Mouse (Mus musculus) right cerebral cortex, postnatal 25 days (tissue): ENCODE results near the gene Nhp2.
"Not testable (repeated sequence)": the region's sequence is repeated elsewhere in the genome, so short reads cannot be mapped to it uniquely, and the experiment has no call there.

Experiments
- DNase-seq: peaks from one replicate; pipeline ENCODE4 v3.0.0; 2022

Nhp2 gene

DNA sequence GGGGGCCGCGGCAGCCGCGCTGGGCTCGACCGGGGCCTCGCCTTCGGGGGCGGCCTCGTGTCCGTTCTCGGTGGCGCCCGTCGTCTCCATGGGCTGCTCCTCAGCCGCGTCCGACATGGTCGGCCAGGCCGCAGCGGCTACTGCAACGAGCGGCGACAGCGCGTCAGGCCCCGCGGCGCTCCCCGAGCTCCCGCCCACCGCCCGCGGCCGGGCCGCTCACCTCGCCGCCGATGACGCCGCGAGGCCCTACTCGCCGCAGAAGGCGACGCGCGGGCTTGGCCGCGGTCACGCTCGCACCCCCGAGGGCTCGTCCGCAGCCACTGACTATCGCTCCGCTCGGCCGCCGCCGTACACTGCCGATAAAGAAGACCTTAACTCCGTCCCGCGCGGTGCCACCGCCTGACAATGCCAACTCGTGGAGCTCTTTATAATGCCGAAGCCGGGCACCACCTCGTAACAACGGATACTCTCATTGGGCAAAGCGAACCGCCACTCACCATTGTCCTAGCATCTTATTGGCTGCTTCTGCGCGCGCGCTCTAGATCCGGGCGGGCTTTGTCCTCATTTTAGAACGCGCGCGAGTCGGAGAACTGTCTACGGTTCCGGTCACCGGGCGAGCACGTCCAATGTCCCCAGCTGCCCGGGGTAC is 13.0 kb upstream of the Nhp2 start, which contains the start of gene Hnrnpab:
TSS of gene Hnrnpab (minus strand) at position 401 of the 649 bp plus-strand sequence.
- peak; percentile 96 for DNase-seq

DNA sequence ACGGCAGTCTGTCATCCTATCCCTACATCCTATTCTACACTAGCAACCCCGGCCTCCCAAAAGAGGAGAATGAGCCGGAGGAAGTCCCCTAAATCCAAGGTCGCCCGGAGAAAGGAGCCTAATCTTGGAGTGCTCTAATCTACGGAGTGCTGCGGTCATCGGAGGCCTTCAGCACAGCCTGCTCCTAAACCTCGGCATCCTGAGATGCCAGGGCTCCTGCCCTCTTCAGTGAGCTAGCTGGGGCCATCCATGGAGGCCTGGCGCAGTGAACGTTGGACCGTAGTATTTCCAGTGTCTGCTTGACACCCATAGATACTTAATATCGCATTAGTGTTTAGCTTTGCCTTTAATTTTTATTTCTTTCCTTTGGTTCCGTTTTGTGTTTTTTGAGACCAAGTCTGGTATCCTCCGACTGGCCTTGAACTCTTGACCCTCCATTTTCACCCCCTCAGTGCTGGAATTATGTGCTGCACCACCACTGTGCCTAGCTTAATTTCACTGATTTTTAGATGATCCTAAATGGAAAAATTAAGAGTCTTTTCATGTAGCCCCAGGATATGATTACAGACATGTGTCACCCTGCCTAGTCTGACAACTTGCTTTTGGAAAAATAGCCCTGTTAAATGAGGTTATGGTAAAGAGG is 12.3 kb upstream of the Nhp2 start:
- DNase-seq: no peak

DNA sequence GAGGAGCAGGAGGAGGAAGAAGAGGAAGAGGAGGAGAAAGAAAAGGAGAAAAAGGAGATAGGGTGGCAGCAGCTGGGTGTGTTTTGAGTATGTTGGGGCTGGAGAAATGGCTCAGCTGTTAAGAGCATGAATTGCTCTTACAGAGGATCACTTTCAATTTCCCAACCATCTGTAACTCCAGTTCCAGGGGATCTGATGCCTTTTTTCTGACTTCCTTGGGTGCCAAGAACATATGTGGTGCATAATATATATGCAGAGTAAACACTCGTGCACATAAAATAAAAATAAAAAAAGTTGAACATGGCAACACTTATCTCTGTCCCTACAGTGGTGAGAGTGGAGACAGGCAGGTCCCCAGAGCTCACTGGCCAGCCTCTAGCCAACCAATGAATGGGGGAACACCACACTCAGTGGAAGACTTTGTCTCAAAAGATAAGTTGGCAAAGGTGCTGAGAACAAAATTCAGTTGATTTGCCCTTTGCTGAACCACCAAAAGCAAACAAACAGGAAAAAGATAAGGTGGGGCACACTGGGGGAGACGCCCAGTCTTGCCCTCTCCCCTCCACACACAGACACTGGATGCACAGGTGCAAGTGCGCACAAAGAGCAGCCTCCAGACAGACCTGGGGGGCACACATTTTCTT is 10.1 kb upstream of the Nhp2 start:
- no peak for DNase-seq

DNA sequence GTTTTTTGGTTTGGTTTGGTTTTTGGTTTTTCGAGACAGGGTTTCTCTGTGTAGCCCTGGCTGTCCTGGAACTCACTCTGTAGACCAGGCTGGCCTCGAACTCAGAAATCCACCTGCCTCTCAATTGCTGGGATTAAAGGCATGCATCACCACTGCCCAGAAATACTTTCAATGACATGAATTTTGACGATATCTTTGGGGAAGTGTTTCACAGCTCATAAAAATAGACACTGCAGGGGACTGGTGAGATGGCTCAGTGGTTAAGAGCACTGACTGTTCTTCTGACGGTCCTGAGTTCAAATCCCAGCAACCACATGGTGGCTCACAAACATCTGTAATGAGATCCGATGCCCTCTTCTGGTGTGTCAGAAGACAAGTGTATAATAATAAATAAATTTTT is 9.6 kb upstream of the Nhp2 start:
- not testable (repeated sequence) for DNase-seq

DNA sequence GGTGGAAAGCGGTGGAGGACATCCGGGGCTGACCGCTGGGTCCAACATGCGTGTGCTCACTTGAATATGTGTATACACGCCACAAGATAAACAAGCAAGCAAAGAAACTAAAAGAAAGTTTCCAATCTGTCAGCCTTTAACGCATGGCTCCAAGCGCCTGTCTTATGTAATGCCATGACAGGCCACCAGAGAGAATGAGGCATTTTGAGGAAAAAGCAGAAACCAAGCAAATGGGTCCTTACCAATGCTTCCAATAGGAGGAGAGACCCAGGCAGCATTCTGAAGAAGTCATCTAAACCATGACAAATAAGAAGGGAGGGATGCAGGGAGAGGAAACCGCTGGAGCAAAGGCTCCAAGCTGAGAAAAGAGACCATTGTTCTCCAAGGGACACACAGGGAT is 5.3 kb upstream of the Nhp2 start:
- no peak for DNase-seq

DNA sequence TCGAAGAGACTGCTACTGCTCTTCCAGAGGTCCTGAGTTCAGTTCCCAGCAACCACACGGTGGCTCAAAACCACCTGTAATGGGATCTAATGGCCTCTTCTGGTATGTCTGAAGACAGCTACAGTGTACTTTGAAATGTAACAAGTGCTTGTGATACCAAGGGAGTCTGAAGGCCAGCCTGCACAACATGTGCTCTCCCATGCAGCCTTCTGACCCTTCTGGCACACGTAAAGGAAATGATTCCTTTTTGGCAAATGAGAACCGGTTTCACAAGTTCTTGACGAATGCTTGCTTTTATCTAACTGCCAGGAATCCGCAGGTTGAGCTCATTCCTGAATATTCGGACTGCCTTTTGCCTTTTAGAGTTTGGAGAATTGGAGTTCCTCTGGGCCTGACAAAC is 4.4 kb upstream of the Nhp2 start:
- no peak for DNase-seq

DNA sequence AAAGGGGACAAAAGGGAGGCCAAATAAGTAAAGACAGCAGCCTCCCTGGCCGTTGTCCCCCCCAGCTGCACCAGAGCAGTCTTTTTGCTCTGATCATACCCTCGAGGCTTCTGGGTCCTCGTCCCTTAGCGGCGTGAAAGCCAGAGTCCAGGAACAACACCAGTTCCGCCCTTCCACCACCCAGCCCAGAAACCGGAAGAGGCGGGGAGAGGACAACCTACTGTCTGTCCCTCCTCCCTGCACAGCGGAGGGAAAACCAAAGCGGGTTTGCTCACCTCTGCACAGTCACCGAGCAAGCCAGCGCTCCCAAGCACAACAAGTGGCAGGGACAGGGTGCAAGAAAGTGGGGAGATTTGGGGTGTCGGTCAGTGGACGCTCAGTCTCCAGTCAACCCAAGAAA is 3.9 kb upstream of the Nhp2 start:
- DNase-seq: no peak

DNA sequence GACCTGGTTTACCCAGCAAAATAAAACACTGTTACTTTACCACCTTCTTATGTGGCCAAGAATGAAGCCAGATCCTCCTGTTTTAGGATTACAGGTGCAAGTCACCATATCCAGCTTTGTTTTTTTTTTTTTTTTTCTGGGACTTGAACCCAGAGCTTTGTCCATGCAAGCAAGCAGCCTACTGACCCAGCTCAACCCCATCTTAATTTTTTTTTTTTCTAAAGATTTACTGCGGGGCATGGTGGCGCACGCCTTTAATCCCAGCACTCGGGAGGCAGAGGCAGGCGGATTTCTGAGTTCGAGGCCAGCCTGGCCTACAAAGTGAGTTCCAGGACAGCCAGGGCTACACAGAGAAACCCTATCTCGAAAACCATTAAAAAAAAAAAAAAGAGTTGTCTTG is 3.4 kb upstream of the Nhp2 start:
- not testable (repeated sequence) for DNase-seq

DNA sequence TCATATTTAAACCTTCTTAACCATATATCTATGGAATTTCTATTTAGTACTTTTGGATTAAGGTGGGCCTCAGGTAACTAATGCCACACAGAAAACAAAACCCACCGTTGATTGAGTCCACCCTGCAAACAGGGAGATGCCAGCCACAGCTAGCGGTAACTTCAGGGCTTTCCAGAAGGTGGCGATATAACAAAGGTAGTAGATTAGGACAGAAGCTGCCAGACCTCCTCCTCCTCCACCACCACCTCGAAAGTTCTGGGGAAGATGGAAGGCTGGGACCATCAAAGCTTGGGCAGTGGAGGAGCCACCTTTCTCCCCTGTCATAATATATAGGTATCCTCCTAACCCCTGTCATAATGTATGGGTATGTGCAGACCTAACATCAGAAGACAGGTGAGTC is 1.8 kb upstream of the Nhp2 start:
- DNase-seq: peak; percentile 58

DNA sequence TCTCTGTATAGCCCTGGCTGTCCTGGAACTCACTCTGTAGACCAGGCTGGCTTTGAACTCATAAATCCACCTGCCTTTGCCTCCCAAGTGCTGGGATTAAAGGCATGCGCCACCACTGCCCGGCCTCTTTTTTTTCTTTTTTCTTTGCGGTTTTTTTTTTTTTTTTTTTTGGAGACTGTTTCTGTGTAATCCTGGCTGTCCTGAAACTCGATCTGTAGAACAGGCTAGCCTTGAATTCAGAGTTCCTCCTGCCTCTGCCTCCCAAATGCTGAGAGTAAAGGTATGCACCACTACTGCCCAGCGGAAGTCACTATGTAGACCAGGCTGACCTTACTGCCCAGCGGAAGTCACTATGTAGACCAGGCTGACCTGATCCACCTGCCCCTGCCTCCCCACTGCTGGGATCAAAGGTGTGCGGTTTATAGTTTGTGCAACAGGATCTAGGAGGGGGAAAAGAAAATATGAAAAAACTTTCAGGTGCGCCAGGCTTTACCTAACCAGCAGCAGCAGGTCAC is 584 bp upstream of the Nhp2 start:
- no peak for DNase-seq

DNA sequence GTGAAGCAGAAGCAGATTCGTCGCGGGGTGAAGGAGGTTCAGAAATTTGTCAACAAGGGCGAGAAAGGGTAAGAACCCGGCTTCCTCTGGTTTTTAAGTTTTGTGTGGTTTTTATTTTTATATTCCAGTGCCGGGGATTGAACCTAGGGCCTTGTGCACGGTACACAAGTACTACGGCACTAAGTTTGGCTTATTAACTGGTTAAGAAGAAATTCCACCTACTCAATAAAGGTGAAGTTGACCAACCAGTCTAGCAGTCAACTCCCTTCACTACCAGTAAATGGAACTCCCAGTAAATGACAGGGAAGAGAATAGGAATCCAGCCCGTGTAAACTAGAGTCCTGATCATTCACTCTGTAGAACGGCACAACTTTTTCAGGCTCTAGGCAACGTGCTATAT is 549 bp downstream of the Nhp2 start:
- no peak for DNase-seq

DNA sequence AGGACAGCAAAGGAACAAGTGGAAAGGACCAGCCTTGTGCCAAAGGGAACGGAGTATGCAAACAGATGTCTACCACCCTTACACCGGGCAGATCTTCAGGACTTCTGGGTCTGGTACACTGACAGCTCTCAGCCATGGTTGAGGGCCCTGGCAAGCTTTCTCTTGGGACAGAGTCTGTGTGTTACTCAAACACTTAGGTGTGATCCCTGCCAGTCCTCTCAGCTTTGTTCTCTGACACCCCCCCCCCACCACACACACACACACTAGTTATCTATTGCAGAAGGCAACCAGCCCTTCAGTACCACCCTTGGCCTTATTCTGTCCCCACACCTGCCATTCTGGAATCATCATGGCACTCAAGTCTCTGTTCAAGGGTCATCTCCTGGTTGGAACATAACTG is 2.2 kb downstream of the Nhp2 start:
- no peak for DNase-seq

DNA sequence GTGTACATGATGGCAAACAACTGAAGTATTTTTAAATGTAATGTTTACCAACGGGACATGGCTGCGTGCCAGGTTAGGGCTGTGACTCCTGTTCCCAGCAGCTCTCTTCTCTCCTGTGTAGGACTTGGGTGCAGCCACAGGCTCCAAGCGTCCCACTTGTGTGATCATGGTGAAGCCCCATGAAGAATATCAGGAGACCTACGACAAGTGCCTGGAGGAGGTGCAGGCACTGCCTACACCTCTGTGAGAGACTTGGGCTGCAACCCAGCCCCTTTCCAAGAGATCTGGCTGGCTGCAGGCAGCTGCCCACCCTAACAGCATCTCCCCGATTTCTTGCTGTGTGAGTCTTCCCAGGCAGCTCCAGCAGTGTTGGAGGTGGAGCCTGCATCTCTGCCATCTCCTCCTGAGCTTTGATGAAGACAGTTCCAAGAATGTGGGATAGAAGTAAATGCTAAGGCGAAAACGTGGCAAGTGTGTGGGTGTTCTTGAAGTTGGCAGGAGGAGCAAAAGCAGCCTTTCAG is 3.5 kb downstream of the Nhp2 start:
- DNase-seq: peak; percentile 85

DNA sequence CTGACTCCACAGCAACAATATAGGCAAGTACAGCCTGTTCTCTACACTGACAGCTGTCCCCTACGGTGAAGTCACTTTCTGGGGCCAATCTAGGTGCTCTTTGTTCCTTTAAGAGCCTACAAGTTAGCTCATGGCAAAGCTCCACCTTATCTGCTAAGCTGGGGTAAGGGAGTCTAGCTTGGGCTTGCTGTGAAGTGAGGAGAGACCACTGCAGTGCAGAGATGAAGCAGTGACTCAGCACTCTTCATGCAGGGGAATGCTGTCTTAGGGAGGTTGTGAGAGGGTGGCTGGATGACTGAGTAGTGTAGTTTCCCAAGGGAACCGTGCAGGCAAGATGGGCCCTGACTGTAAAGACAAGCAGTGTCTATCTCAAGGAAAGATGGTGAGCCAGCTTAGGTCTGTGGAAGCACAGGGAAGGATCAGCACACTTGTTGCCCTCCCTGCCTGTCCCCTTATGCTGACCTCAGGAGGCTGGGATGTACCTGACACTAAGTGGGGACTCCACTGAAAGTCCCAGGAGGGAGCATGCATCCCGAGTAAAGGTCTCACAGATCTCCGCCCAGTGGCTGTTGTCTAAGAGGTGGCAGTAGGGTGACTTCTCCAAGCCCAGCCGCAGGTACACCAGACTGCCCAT is 5.8 kb downstream of the Nhp2 start:
- DNase-seq: no peak

DNA sequence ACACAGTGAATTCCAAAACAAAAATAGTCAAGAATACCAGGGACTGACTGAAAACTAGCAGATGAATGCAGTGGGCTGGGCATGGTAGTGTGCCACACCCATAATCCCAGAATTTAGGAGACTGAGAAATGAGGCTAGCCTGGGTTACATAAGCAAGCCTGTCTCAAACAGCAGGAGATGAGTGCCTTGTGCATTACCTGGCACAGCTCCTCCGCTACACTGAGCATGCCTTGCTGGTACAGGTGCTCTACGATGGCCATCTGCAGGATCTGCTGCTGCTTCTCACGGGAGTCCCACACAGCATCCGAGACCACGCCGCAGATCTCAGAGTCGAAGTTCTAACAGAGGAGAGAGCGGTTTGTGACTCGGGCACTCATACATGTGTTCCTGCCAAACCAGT is 7.9 kb downstream of the Nhp2 start:
- peak; percentile 66 for DNase-seq

DNA sequence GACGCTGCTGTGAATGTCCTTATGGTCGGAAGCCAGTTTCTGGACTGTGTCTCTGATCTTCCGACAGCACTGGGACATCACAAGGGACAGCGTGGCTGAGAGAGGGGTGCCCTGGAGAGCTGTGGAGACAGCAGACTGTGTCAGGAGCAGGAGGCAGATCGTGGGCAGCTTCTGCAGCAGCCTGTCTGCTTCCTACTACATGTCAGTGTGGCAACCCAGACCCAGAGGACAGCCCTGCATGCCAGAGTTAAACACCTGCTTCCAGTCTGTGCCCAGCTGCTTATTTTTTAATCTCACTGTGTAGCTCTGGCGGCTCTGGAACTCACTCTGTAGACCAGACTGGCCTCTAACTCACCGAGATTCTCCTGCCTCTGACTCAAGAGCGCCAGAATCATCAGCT is 8.4 kb downstream of the Nhp2 start:
- no peak for DNase-seq

DNA sequence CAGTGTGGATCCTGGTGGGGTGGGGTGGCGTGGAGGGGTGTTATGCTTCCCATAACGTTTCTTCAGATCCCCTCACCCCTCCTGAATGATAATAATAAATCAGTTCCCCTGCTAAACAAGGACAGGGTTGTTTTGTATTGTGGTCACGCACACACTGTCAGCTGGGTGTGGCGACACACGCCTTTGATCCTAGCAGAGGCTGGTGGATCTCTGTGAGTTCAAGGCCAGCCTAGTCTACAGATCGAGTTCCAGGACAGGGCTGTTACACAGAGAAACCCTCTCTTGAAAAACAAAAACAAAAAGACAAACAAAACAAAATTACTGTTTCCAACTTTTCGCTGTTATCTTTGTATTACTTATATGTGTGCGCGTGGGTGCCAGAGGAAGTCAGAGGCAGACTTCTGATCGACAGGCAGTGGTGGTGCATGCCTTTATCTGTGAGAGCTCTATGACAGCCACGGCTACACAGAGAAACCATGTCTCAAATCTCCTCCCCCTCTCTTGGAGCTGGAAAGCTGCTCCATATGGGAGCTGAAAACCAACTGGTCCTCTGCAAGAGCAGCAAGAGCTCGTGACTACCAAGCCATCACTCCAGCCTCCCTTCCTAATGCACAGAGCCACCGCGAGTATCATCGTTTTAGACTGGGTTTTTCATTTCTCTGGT is 10.2 kb downstream of the Nhp2 start:
- peak; percentile 65 for DNase-seq

DNA sequence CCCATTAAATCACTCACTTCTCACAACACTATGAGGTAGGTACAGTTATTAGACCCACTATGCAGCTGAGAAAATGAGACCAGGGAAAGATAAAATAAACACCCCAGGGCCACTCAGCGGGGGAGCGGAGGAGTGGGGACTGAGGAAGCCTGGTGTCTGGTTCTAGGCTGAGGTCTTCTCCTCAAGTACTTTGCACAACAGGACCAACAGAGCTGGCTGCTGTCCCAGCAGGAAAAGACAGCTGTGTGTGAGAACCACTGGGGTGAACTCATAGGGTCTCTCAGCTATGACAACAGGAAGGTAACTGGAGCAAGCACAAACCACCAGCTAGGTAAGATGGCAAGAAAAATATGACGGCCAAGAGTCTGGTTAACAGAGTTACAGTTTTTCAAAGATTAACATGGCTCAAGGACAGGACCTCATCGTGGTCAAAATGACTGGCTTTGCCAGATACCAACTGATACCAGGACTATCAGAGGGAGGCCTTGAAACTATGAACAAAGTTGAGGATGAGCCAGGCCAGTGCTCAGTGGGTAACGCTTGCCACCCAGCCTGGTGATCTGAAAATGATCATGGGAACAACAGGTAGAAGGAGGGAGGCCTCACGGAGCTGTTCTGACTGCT is 12.7 kb downstream of the Nhp2 start:
- DNase-seq: no peak

DNA sequence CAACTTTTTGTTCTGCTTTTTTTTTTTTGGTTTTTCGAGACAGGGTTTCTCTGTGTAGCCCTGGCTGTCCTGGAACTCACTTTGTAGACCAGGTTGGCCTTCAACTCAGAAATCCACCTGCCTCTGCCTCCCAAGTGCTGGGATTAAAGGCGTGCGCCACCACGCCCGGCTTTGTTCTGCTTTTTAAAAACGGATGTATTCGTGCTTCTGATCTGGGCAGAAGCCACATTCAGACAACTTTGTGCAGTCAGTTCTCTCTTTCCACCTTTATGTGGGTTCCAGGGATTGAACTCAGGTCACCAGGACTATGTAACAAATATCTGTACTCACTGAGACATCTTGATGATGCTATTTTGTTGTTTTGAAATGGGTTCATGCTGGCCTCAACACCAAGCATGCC is 13.7 kb downstream of the Nhp2 start:
- not testable (repeated sequence) for DNase-seq

DNA sequence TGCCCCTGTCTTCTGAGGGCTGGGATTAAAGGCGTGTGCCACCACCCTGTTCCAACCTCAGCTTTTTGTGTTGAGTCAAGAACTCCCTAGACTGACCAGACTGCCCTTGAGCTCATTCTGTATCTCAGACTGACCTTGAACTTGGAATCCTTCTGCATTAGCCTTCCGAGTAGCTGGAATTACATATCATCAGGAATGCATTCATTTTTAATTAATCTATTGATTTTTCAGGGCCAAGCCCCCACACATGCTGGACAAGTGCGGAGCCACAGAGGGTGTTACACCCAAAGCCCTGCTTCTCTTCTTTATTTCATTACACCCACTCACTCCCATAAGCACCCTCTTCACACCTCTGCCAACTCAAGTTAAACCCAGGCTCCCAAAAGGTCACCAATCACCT is 14.2 kb downstream of the Nhp2 start:
- no peak for DNase-seq

DNA sequence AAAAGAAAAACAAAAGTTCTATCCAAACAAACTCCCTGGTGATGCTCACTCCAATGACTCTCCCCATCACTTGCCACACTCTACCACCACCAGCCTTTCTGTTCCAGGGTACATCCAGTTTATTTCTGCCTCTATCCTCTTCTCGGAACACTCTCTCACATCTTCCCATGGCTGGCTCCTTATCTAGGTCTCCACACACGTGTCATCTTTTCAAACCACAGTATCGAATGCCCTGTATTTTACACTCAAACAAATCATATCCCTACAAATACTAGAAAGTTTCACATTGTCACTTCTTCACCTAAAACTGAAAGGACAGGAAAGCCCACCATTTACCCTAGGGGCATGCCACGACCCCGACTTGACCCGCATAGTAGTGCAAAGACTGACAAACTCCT is 15.6 kb downstream of the Nhp2 start:
- no peak for DNase-seq

DNA sequence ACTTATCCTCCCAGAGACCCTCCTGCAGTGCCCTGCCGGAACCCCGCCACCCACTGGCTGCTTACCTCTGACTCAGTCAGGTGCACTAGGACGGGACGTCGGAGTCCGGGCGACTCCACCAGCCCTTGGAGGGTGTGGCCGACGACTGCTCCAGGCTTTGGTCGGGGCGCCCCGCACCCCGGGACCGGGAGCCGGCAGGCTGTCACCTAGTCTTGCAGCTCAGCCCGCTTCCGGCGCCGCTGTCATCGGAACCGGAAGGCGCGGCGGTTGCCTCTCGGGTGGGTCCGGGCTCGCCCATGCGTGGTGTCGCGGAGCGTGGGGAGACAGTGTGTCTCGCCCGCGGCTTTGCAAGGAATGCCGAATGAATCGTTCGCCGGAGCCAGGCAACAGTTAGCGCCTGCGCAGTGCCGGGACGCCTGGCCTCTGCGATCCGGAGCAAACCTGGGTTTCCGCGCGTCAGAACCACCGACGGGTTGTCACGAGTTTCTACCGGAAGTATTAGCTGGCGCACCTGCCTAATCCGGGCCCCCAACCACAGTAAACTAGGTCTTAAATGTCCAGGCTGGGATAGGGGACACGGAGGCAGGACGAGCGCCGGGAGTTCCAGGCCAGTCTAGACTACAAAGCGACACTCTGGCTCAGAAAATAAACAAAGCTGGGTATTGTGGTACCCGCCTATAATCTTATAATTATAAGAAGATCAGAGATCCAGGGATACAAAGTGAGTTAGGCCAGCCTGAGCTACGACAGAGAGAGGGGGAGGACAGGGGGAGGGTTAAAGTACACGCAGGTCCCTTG is 16.2 kb downstream of the Nhp2 start, which contains the start of gene Rmnd5b:
TSS of gene Rmnd5b (minus strand) at position 372 of the 798 bp plus-strand sequence.
- peak; percentile 94 for DNase-seq
